Mouse (Mus musculus) fibroblast of lung, adult 2 months (primary cell): ENCODE results near the gene Prnd.
A peak's percentile ranks its signal among the peaks of the same experiment; 100 is the strongest.

Experiments used
- DNase-seq: peaks from one replicate; pipeline ENCODE4 v3.0.0-alpha.2; 2011; ENCODE audit warnings: low read depth

Gene Prnd

GRCm38 (mm10) chr2:131940506-131940905 lies 10.2 kb upstream of the Prnd start:
- no peak for DNase-seq

GRCm38 (mm10) chr2:131941501-131941900 lies 9.2 kb upstream of the Prnd start:
- no peak for DNase-seq

GRCm38 (mm10) chr2:131944370-131944769 lies 6.3 kb upstream of the Prnd start:
- DNase-seq, result no peak

- DNase-seq, result no peak
Observed at GRCm38 (mm10) chr2:131945225-131945624, 5.4 kb upstream of the Prnd start.

- no peak for DNase-seq
Observed at GRCm38 (mm10) chr2:131945765-131946164, 4.9 kb upstream of the Prnd start.

- no peak for DNase-seq
Observed at GRCm38 (mm10) chr2:131946351-131946750, 4.3 kb upstream of the Prnd start.

- DNase-seq, result no peak
Observed at GRCm38 (mm10) chr2:131948156-131948555, 2.5 kb upstream of the Prnd start.

GRCm38 (mm10) chr2:131948916-131949639 lies 1.6 kb upstream of the Prnd start:
- DNase-seq, result no peak

GRCm38 (mm10) chr2:131949767-131950597 lies 679 bp upstream of the Prnd start:
- peak; percentile 27 for DNase-seq

GRCm38 (mm10) chr2:131952456-131952855 lies 1.8 kb downstream of the Prnd start:
- no peak for DNase-seq

- DNase-seq, result no peak
Observed at GRCm38 (mm10) chr2:131952961-131953538, 2.4 kb downstream of the Prnd start.

GRCm38 (mm10) chr2:131953711-131954110 lies 3.0 kb downstream of the Prnd start:
- DNase-seq, result no peak

GRCm38 (mm10) chr2:131954835-131955234 lies 4.2 kb downstream of the Prnd start:
- DNase-seq, result no peak

- no peak for DNase-seq
Observed at GRCm38 (mm10) chr2:131955264-131955663, 4.6 kb downstream of the Prnd start.

- no peak for DNase-seq
Observed at GRCm38 (mm10) chr2:131956336-131957256, 5.9 kb downstream of the Prnd start.

- DNase-seq, result no peak
Observed at GRCm38 (mm10) chr2:131957731-131958222, 7.1 kb downstream of the Prnd start.

GRCm38 (mm10) chr2:131961671-131962070 lies 11.0 kb downstream of the Prnd start:
- no peak for DNase-seq

GRCm38 (mm10) chr2:131970597-131970996 lies 19.9 kb downstream of the Prnd start:
- no peak for DNase-seq

- DNase-seq, result no peak
Observed at GRCm38 (mm10) chr2:131971098-131971497, 20.4 kb downstream of the Prnd start.

- no peak for DNase-seq
Observed at GRCm38 (mm10) chr2:131976663-131977062, 26.0 kb downstream of the Prnd start.

- no peak for DNase-seq
Observed at GRCm38 (mm10) chr2:131980866-131981265, 30.2 kb downstream of the Prnd start.
